Mouse (Mus musculus): ENCODE measurements around the gene Sh3yl1. TPM values are rescaled to one million over a fixed set of nuclear protein-coding genes. Genes with fewer than 3 reads are reported as not detected.
A peak's percentile ranks its signal among the peaks of the same experiment; 100 is the strongest.

Gene Sh3yl1
- total RNA-seq, 2 experiments from 2014 or later = 20.4 to 21.5 TPM

GRCm38 (mm10) chr12:30933299-30933698, 21.8 kb downstream of the Sh3yl1 start:
- DNase-seq (ENCODE audit: extremely low spot score in 1 of 2, low spot score in 2 of 2) = no peak
- intact Hi-C loops (cut with DNase I) = no loop called here

GRCm38 (mm10) chr12:30936899-30937298, 25.4 kb downstream of the Sh3yl1 start:
- DNase-seq (ENCODE audit: extremely low spot score in 1 of 2, low spot score in 2 of 2) = no peak
- intact Hi-C loops (cut with DNase I) = no loop called here

GRCm38 (mm10) chr12:30943057-30943986, 31.9 kb downstream of the Sh3yl1 start:
- DNase-seq (ENCODE audit: extremely low spot score in 1 of 2, low spot score in 2 of 2) = no peak
- intact Hi-C loops (cut with DNase I) = no loop called here

- intact Hi-C loops (cut with DNase I) = no loop called here
- no peak for DNase-seq (ENCODE audit: extremely low spot score in 1 of 2, low spot score in 2 of 2)
Measured at GRCm38 (mm10) chr12:30944197-30944596, 32.7 kb downstream of the Sh3yl1 start.

- DNase-seq (ENCODE audit: extremely low spot score in 1 of 2, low spot score in 2 of 2) = no peak
- intact Hi-C loops (cut with DNase I) = no loop called here
Measured at GRCm38 (mm10) chr12:30970700-30971099, 59.2 kb downstream of the Sh3yl1 start.

GRCm38 (mm10) chr12:31003795-31004194, 92.3 kb downstream of the Sh3yl1 start:
- intact Hi-C loops (cut with DNase I) = no loop called here
- no peak for DNase-seq (ENCODE audit: extremely low spot score in 1 of 2, low spot score in 2 of 2)

GRCm38 (mm10) chr12:31005010-31005409, 93.5 kb downstream of the Sh3yl1 start:
- peak; percentile 74 to 79 for DNase-seq (ENCODE audit: extremely low spot score in 1 of 2, low spot score in 2 of 2)
- intact Hi-C loops (cut with DNase I) = no loop called here

- intact Hi-C loops (cut with DNase I) = no loop called here
- DNase-seq (ENCODE audit: extremely low spot score in 1 of 2, low spot score in 2 of 2) = no peak
Measured at GRCm38 (mm10) chr12:31008171-31008570, 96.7 kb downstream of the Sh3yl1 start.

Other genes starting within 250 kb of the Sh3yl1 start
- 1 to 10 TPM; 1.3 to 1.6 TPM for gene Alkal2, start 27.3 kb upstream of the Sh3yl1 start, total RNA-seq (2021)
- gene Acp1, start 79 bp upstream of the Sh3yl1 start, total RNA-seq (2021) = 10 to 100 TPM; 49.7 to 52.4 TPM
- gene Fam110c, start 162.2 kb downstream of the Sh3yl1 start, total RNA-seq (2021) = under 1 TPM in 1 of 2 experiments, not detected in 1; 0.11 TPM